22 mouse cellular contexts compared by ENCODE assay signal in genomic region chr1:192730517-192730916, GRCm38 (mm10). TPM values are rescaled to one million over a fixed set of nuclear protein-coding genes. Genes with fewer than 3 reads are reported as not detected.
DNase-seq lines count a peak whose midpoint lies in the region; ATAC-seq lines count a peak whose summit lies in the region.
"Had no signal": no experiment of that assay in that cellular context is flagged by ENCODE, and none has a peak within 500 bp of the region (broad histone marks: within the 10 kb centered on the region; RNA-seq: fewer than 3 reads in every experiment).

No protein-coding gene starts in this region.

- peaks cover 12% of the 10 kb centered on the region for H3K4me1 ChIP-seq in embryonic facial prominence, embryonic 13.5 days
- H3K4me1 ChIP-seq in embryonic facial prominence, embryonic 10.5 days, result 0 out of 2 replicates have a peak, but pooled peaks cover 4% of the 10 kb centered on the region
- H3K4me1 ChIP-seq in kidney, embryonic 16.5 days (ENCODE audit: insufficient read depth, low read length), result peaks cover 14% of the 10 kb centered on the region
- no peaks in the 10 kb centered on the region; the same call in 1 of the 2 replicates for H3K4me1 ChIP-seq in embryonic facial prominence, embryonic 14.5 days (ENCODE audit: control insufficient read depth, insufficient read depth, low read length)
- peaks cover 6% of the 10 kb centered on the region for H3K4me1 ChIP-seq in limb, embryonic 10.5 days
- H3K4me1 ChIP-seq: heart, embryonic 13.5 days; hindbrain, embryonic 15.5 days; liver, embryonic 15.5 days; midbrain, embryonic 13.5 days had no signal

- WGBS in embryonic facial prominence, embryonic 13.5 days, result 65% methylated on average over 7 of the region's 7 CpGs
- 85% methylated on average over 7 of the region's 7 CpGs for WGBS in embryonic facial prominence, embryonic 10.5 days
- WGBS in kidney, embryonic 16.5 days, result 54% methylated on average over 7 of the region's 7 CpGs
- 61% methylated on average over 7 of the region's 7 CpGs for WGBS in embryonic facial prominence, embryonic 14.5 days
- WGBS in limb, embryonic 10.5 days, result 85% methylated on average over 7 of the region's 7 CpGs

- H3K36me3 ChIP-seq in embryonic facial prominence, embryonic 13.5 days, result no peaks in the 10 kb centered on the region
- H3K36me3 ChIP-seq in embryonic facial prominence, embryonic 10.5 days (replicated peaks), result no peaks in the 10 kb centered on the region
- H3K36me3 ChIP-seq in kidney, embryonic 16.5 days (ENCODE audit: insufficient read depth, low read length), result no peaks in the 10 kb centered on the region
- no peaks in the 10 kb centered on the region for H3K36me3 ChIP-seq in embryonic facial prominence, embryonic 14.5 days (ENCODE audit: control insufficient read depth, insufficient read depth, low read length)
- no peaks in the 10 kb centered on the region for H3K36me3 ChIP-seq in limb, embryonic 10.5 days
- H3K36me3 ChIP-seq: heart, embryonic 13.5 days; hindbrain, embryonic 15.5 days; intestine, embryonic 15.5 days; liver, embryonic 15.5 days; midbrain, embryonic 13.5 days; neural tube, embryonic 13.5 days had no signal

- H3K4me3 ChIP-seq in embryonic facial prominence, embryonic 13.5 days, result no peak overlapping the region
- no peak overlapping the region for H3K4me3 ChIP-seq in embryonic facial prominence, embryonic 10.5 days
- H3K4me3 ChIP-seq in kidney, embryonic 16.5 days (ENCODE audit: low read length), result no peak overlapping the region
- H3K4me3 ChIP-seq in embryonic facial prominence, embryonic 14.5 days (ENCODE audit: low read depth, low read length), result no peak overlapping the region
- H3K4me3 ChIP-seq in limb, embryonic 10.5 days, result no peak overlapping the region
- H3K4me3 ChIP-seq: heart, embryonic 13.5 days; hindbrain, embryonic 15.5 days; intestine, embryonic 15.5 days; liver, embryonic 15.5 days; midbrain, embryonic 13.5 days; neural tube, embryonic 13.5 days had no signal

- no peak for DNase-seq in embryonic facial prominence, embryonic 10.5 days (ENCODE audit: low spot score)
- no peak for DNase-seq in kidney, postnatal 36 days
- peak; percentile 16 for DNase-seq in embryonic facial prominence, embryonic 14.5 days (ENCODE audit: low spot score)
- no peak for DNase-seq in limb, embryonic 10.5 days (ENCODE audit: low spot score)
- no peak for DNase-seq in cerebellum, postnatal 25 days
- DNase-seq in spleen, adult 18-20 months, result no peak
- DNase-seq: adrenal gland, postnatal 36 days; cerebellum, adult 18-20 months; cerebellum, postnatal 36 days; gastrocnemius, postnatal 14 days; heart, adult 18-20 months; heart, postnatal 4 days; thymus, adult 18-20 months had no signal

- no peak for ATAC-seq in embryonic facial prominence, embryonic 13.5 days (ENCODE audit: insufficient number of reproducible peaks, insufficient read depth, low FRiP score, low TSS enrichment, low read depth)
- ATAC-seq in kidney, embryonic 16.5 days (ENCODE audit: low FRiP score, low TSS enrichment), result no peak
- no peak for ATAC-seq in embryonic facial prominence, embryonic 14.5 days (ENCODE audit: low read depth)
- ATAC-seq: forebrain, embryonic 16.5 days; intestine, embryonic 15.5 days; midbrain, embryonic 13.5 days had no signal

- no peak overlapping the region for H3K9ac ChIP-seq in embryonic facial prominence, embryonic 13.5 days
- H3K9ac ChIP-seq in kidney, embryonic 16.5 days (replicated peaks; ENCODE audit: low read length), result no peak overlapping the region
- no peak overlapping the region for H3K9ac ChIP-seq in embryonic facial prominence, embryonic 14.5 days (ENCODE audit: low read depth, low read length)
- H3K9ac ChIP-seq: heart, embryonic 13.5 days; hindbrain, embryonic 15.5 days; intestine, embryonic 15.5 days; liver, embryonic 15.5 days; midbrain, embryonic 13.5 days; neural tube, embryonic 13.5 days had no signal

- H3K27ac ChIP-seq in embryonic facial prominence, embryonic 13.5 days, result peak overlapping the region; percentile 68
- H3K27ac ChIP-seq in embryonic facial prominence, embryonic 10.5 days (replicated peaks), result no peak overlapping the region
- H3K27ac ChIP-seq in kidney, embryonic 16.5 days (ENCODE audit: low read length), result peak overlapping the region; percentile 54
- peak overlapping the region; percentile 58; the same call in 1 of the 2 replicates for H3K27ac ChIP-seq in embryonic facial prominence, embryonic 14.5 days (replicated peaks; ENCODE audit: low read depth, low read length)
- peak overlapping the region; percentile 30; the same call in 1 of the 2 replicates for H3K27ac ChIP-seq in limb, embryonic 10.5 days
- H3K27ac ChIP-seq: heart, embryonic 13.5 days; hindbrain, embryonic 15.5 days; intestine, embryonic 15.5 days; liver, embryonic 15.5 days; midbrain, embryonic 13.5 days; neural tube, embryonic 13.5 days had no signal

- no peak overlapping the region for H3K4me2 ChIP-seq in embryonic facial prominence, embryonic 13.5 days
- no peak overlapping the region for H3K4me2 ChIP-seq in kidney, embryonic 16.5 days (replicated peaks; ENCODE audit: low read depth, low read length)
- H3K4me2 ChIP-seq in embryonic facial prominence, embryonic 14.5 days (ENCODE audit: low read depth, low read length), result no peak overlapping the region
- H3K4me2 ChIP-seq: heart, embryonic 13.5 days; hindbrain, embryonic 15.5 days; intestine, embryonic 15.5 days; liver, embryonic 15.5 days; midbrain, embryonic 13.5 days; neural tube, embryonic 13.5 days had no signal

- H3K9me3 ChIP-seq in embryonic facial prominence, embryonic 13.5 days, result no peaks in the 10 kb centered on the region
- H3K9me3 ChIP-seq in embryonic facial prominence, embryonic 10.5 days, result no peaks in the 10 kb centered on the region
- H3K9me3 ChIP-seq in kidney, embryonic 16.5 days (ENCODE audit: low read length), result no peaks in the 10 kb centered on the region
- H3K9me3 ChIP-seq in embryonic facial prominence, embryonic 14.5 days (ENCODE audit: control insufficient read depth, low read length), result no peaks in the 10 kb centered on the region
- no peaks in the 10 kb centered on the region for H3K9me3 ChIP-seq in limb, embryonic 10.5 days (replicated peaks)
- H3K9me3 ChIP-seq: heart, embryonic 13.5 days; hindbrain, embryonic 15.5 days; intestine, embryonic 15.5 days; liver, embryonic 15.5 days; midbrain, embryonic 13.5 days; neural tube, embryonic 13.5 days had no signal

- H3K27me3 ChIP-seq in embryonic facial prominence, embryonic 13.5 days, result no peaks in the 10 kb centered on the region
- no peaks in the 10 kb centered on the region for H3K27me3 ChIP-seq in embryonic facial prominence, embryonic 10.5 days (replicated peaks; ENCODE audit: low read depth, poor library complexity, severe bottlenecking)
- no peaks in the 10 kb centered on the region for H3K27me3 ChIP-seq in kidney, embryonic 16.5 days (ENCODE audit: insufficient read depth, low read length)
- no peaks in the 10 kb centered on the region for H3K27me3 ChIP-seq in embryonic facial prominence, embryonic 14.5 days (replicated peaks; ENCODE audit: control insufficient read depth, insufficient read depth, low read length)
- H3K27me3 ChIP-seq in limb, embryonic 10.5 days (ENCODE audit: low read depth, poor library complexity, severe bottlenecking), result no peaks in the 10 kb centered on the region
- H3K27me3 ChIP-seq: heart, embryonic 13.5 days; hindbrain, embryonic 15.5 days; intestine, embryonic 15.5 days; liver, embryonic 15.5 days; midbrain, embryonic 13.5 days; neural tube, embryonic 13.5 days had no signal

RNA-seq across cellular contexts. Expression of gene Hhat, which starts 40.5 kb away (rescaled TPM):
- polyA plus RNA-seq in embryonic facial prominence, embryonic 13.5 days (2015; fragmentation: Nextera tagmentation; extraction: Ambion mirVana), result 9.0 and 9.8 TPM in 2 replicates
- polyA plus RNA-seq in embryonic facial prominence, embryonic 10.5 days (2016; fragmentation: Nextera tagmentation; extraction: Ambion mirVana), result 9.3 and 9.9 TPM in 2 replicates
- polyA plus RNA-seq in kidney, embryonic 16.5 days (2015; fragmentation: Nextera tagmentation; extraction: Ambion mirVana), result 17.5 and 17.8 TPM in 2 replicates
- polyA plus RNA-seq in embryonic facial prominence, embryonic 14.5 days (2014; fragmentation: Nextera tagmentation; extraction: Ambion mirVana), result 9.3 and 10.4 TPM in 2 replicates
- 13.2 and 13.7 TPM in 2 replicates for polyA plus RNA-seq in limb, embryonic 10.5 days (2016; fragmentation: Nextera tagmentation; extraction: Ambion mirVana)
